Mouse (Mus musculus) left cerebral cortex, adult 18-20 months (tissue): ENCODE measurements around the gene Timm8b. TPM values are rescaled to one million over a fixed set of nuclear protein-coding genes. Genes with fewer than 3 reads are reported as not detected.
"Not testable (repeated sequence)": the region's sequence is repeated elsewhere in the genome, so short reads cannot be mapped to it uniquely, and the experiment has no call there.

Experiments used
- DNase-seq, 2 experiments: peaks; one replicate each; pipeline ENCODE4 v3.0.0; 2021 to 2022; ENCODE audit warnings: low spot score in 2 of 2, mixed read lengths in 1 of 2
- total RNA-seq, 2 experiments: library from RNA; stranded (reverse); gene quantifications; 2 replicates each; pipeline ENCODE4 v1.2.3; 2021

Timm8b gene
- total RNA-seq, 2 experiments from 2014 or later, result 210 to 212 TPM

GRCm38 (mm10) chr9:50601536-50601935 lies 2.2 kb upstream of the Timm8b start:
- DNase-seq, result no peak

- no peak for DNase-seq
Observed at GRCm38 (mm10) chr9:50602055-50602845, 1.5 kb upstream of the Timm8b start.

GRCm38 (mm10) chr9:50603998-50604324 lies 251 bp downstream of the Timm8b start:
- no peak for DNase-seq

GRCm38 (mm10) chr9:50604338-50604737 lies 628 bp downstream of the Timm8b start:
- DNase-seq, result no peak

GRCm38 (mm10) chr9:50612115-50612514 lies 8.4 kb downstream of the Timm8b start:
- no peak for DNase-seq

- DNase-seq, result no peak
Observed at GRCm38 (mm10) chr9:50616161-50616560, 12.5 kb downstream of the Timm8b start.

GRCm38 (mm10) chr9:50616766-50617603 lies 13.3 kb downstream of the Timm8b start, which contains the start of the genes Pih1d2 and Nkapd1:
Pih1d2 (plus strand) TSS chr9:50617321.
Nkapd1 (minus strand) TSS chr9:50617464.
- DNase-seq, result peak; percentile 84 to 86

GRCm38 (mm10) chr9:50617794-50618330 lies 14.2 kb downstream of the Timm8b start:
- DNase-seq, result no peak

- not testable (repeated sequence) for DNase-seq
Observed at GRCm38 (mm10) chr9:50630903-50631302, 27.2 kb downstream of the Timm8b start.

- DNase-seq, result no peak
Observed at GRCm38 (mm10) chr9:50632016-50632688, 28.4 kb downstream of the Timm8b start.

- no peak for DNase-seq
Observed at GRCm38 (mm10) chr9:50633059-50633458, 29.3 kb downstream of the Timm8b start.

GRCm38 (mm10) chr9:50634270-50634669 lies 30.6 kb downstream of the Timm8b start:
- no peak for DNase-seq

GRCm38 (mm10) chr9:50646826-50647370 lies 43.2 kb downstream of the Timm8b start:
- DNase-seq, result no peak

GRCm38 (mm10) chr9:50650503-50650902 lies 46.8 kb downstream of the Timm8b start:
- no peak for DNase-seq

Other genes with a start within 250 kb of the Timm8b start
- gene Plet1, start 109.4 kb upstream of the Timm8b start, total RNA-seq, result not detected
- 10 to 100 TPM; 24.9 to 27.4 TPM for gene Pts, start 75.2 kb upstream of the Timm8b start, total RNA-seq
- 10 to 100 TPM; 23.2 to 23.6 TPM for gene Il18, start 49.1 kb upstream of the Timm8b start, total RNA-seq
- 1 to 10 TPM; 3.0 to 3.7 TPM for gene Bco2, start 48.7 kb upstream of the Timm8b start, total RNA-seq
- gene Tex12, start 42.6 kb upstream of the Timm8b start, total RNA-seq, result not detected
- 100 to 1,000 TPM; 104 to 118 TPM for gene Sdhd, start 98 bp upstream of the Timm8b start, total RNA-seq
- 1 to 10 TPM; 2.6 to 4.1 TPM for gene Pih1d2, start 13.4 kb downstream of the Timm8b start, total RNA-seq
- 10 to 100 TPM; 16.5 to 21.5 TPM for gene Nkapd1, start 13.6 kb downstream of the Timm8b start, total RNA-seq
- gene Dlat, start 55.9 kb downstream of the Timm8b start, total RNA-seq, result 100 to 1,000 TPM; 107 to 121 TPM
- 10 to 100 TPM; 67.9 to 79.3 TPM for gene Dixdc1, start 135.6 kb downstream of the Timm8b start, total RNA-seq
- 1 to 10 TPM; 2.7 to 3.1 TPM for gene 2310030G06Rik, start 142.6 kb downstream of the Timm8b start, total RNA-seq
- gene Cryab, start 147.4 kb downstream of the Timm8b start, total RNA-seq, result 100 to 1,000 TPM; 122 to 161 TPM
- gene Hspb2, start 148.4 kb downstream of the Timm8b start, total RNA-seq, result 1 to 10 TPM; 2.4 to 2.6 TPM
- gene Fdxacb1, start 164.3 kb downstream of the Timm8b start, total RNA-seq, result 1 to 10 TPM; 5.4 to 6.2 TPM
- 10 to 100 TPM; 24.5 to 32.6 TPM for gene Alg9, start 171.1 kb downstream of the Timm8b start, total RNA-seq
- 10 to 100 TPM; 33.6 to 37.6 TPM for gene 1110032A03Rik, start 171.6 kb downstream of the Timm8b start, total RNA-seq
- gene Ppp2r1b, start 241.4 kb downstream of the Timm8b start, total RNA-seq, result 10 to 100 TPM; 19.8 to 27.7 TPM